In the genomic region with DNA sequence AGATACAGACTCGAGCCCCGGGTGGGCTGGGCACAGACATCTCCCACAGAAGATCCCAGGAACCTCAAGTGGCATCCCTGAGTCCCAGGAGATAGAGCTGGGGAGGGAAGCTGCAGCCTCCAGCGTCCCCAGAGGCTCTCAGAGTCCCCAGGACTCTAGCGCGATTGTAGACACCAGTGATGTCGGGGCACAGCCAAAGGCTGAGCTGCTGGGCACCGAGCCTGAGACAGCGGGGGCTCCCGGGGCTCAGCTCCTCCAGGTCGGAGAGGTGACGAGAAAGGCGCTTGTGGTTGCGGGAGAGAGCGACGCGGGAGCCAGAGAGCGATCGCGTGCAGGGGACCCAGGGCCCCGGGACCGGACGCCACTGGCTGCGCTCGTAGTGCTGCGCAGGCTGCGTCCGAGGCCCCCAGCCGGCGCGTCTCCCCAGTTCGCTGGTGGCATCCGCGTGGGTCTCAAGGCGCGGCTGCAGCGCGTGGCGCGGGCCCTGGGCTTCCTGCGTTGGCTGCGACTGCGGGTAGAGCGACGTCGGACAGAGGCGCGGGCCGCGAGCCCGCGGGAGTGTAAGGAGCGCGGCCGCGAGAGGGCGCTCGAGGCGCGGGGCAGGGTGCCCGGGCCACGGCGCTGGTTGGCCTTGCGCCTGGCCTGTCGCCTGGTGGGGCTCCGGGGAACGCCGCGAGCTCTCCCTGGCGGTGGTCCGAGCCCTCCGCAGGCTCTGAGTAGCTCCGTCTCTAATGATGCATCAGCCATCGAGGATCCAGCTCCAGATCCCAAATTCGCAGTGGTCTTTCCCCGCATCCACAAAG, we compare ENCODE assay signal across 8 mouse cellular contexts. TPM values are rescaled to one million over a fixed set of nuclear protein-coding genes. Genes with fewer than 3 reads are reported as not detected.
DNase-seq lines count a peak whose midpoint lies in the region; ATAC-seq lines count a peak whose summit lies in the region.

No protein-coding gene starts in this region.

- ATAC-seq in inflammation-experienced regulatory T-cells, adult 6 months, result peak; percentile 76
- peak; percentile 83 for ATAC-seq in megakaryocyte-erythroid progenitor cell, adult 5-6 weeks (replicated peaks; ENCODE audit: low FRiP score, low TSS enrichment, poor library complexity, severe bottlenecking)

- DNase-seq in adipocyte (ENCODE audit: low spot score), result peak; percentile 23
- DNase-seq in embryo, embryonic 10 days (ENCODE audit: low spot score), result peak; percentile 88
- DNase-seq in gastrocnemius, postnatal 14 days, result peak; percentile 92
- DNase-seq in left cerebral cortex, postnatal 10 days (ENCODE audit: extremely low spot score in 1 of 2, low spot score in 2 of 2), result peak; percentile 60 to 93
- DNase-seq in right cerebral cortex, postnatal 14 days, result peak; percentile 77
- peak; percentile 93 for DNase-seq in urinary bladder, postnatal 25 days (ENCODE audit: low spot score)

- intact Hi-C loops in gastrocnemius, postnatal 14 days (cut with DNase I; ENCODE audit: low total_unique reads), result no loop called here
- intact Hi-C loops in left cerebral cortex, postnatal 10 days (cut with DNase I), result no loop called here

RNA-seq across cellular contexts. Expression of gene Myo15b, which starts 1.1 kb away (rescaled TPM):
- under 1 TPM in 1 of 2 experiments, not detected in 1; 0.09 TPM for total RNA-seq in gastrocnemius, postnatal 14 days (2021)
- not detected for polyA plus RNA-seq in inflammation-experienced regulatory T-cells, adult 6 months (2017; shearing (Covaris generic))
- total RNA-seq in left cerebral cortex, postnatal 10 days (2021), result under 1 TPM; 0.17 to 0.93 TPM
- 0.11 TPM in 1 of 2 replicates, not detected in the other for total RNA-seq in megakaryocyte-erythroid progenitor cell, adult 5-6 weeks (2014; fragmentation: Nextera tagmentation)
- 0.69 TPM in 1 of 2 replicates, not detected in the other for total RNA-seq in megakaryocyte-erythroid progenitor cell, adult 5-6 weeks (2017)

RNA-seq across cellular contexts. Expression of gene Llgl2, which starts 35.5 kb away (rescaled TPM):
- total RNA-seq in gastrocnemius, postnatal 14 days (2021), result 10 to 100 TPM; 11.2 to 11.5 TPM
- polyA plus RNA-seq in inflammation-experienced regulatory T-cells, adult 6 months (2017; shearing (Covaris generic)), result 1 to 10 TPM; 7.0 to 9.7 (median 9.6) TPM
- total RNA-seq in left cerebral cortex, postnatal 10 days (2021), result 1 to 10 TPM in 1 of 2 experiments, under 1 TPM in 1; 0.63 to 1.6 TPM
- total RNA-seq in megakaryocyte-erythroid progenitor cell, adult 5-6 weeks (2014; fragmentation: Nextera tagmentation), result 8.9 and 12.7 TPM in 2 replicates
- total RNA-seq in megakaryocyte-erythroid progenitor cell, adult 5-6 weeks (2017), result 4.0 and 8.0 TPM in 2 replicates

RNA-seq across cellular contexts. Expression of gene Smim5, which starts 40.4 kb away (rescaled TPM):
- 1 to 10 TPM; 2.2 to 2.4 TPM for total RNA-seq in gastrocnemius, postnatal 14 days (2021)
- 1 to 10 TPM in 2 of 3 experiments, under 1 TPM in 1; 0.40 to 1.4 (median 1.1) TPM for polyA plus RNA-seq in inflammation-experienced regulatory T-cells, adult 6 months (2017; shearing (Covaris generic))
- under 1 TPM in 1 of 2 experiments, not detected in 1; 0.41 TPM for total RNA-seq in left cerebral cortex, postnatal 10 days (2021)
- total RNA-seq in megakaryocyte-erythroid progenitor cell, adult 5-6 weeks (2014; fragmentation: Nextera tagmentation), result 40.3 and 83.8 TPM in 2 replicates
- 24.6 and 29.4 TPM in 2 replicates for total RNA-seq in megakaryocyte-erythroid progenitor cell, adult 5-6 weeks (2017)

RNA-seq across cellular contexts. Expression of gene Tsen54, which starts 44.8 kb away (rescaled TPM):
- 1 to 10 TPM; 5.8 to 7.8 TPM for total RNA-seq in gastrocnemius, postnatal 14 days (2021)
- 10 to 100 TPM in 2 of 3 experiments, 1 to 10 TPM in 1; 9.8 to 13.2 (median 10.8) TPM for polyA plus RNA-seq in inflammation-experienced regulatory T-cells, adult 6 months (2017; shearing (Covaris generic))
- total RNA-seq in left cerebral cortex, postnatal 10 days (2021), result 10 to 100 TPM; 13.9 to 14.2 TPM
- 20.4 and 32.6 TPM in 2 replicates for total RNA-seq in megakaryocyte-erythroid progenitor cell, adult 5-6 weeks (2014; fragmentation: Nextera tagmentation)
- total RNA-seq in megakaryocyte-erythroid progenitor cell, adult 5-6 weeks (2017), result 16.8 and 17.1 TPM in 2 replicates

RNA-seq across cellular contexts. Expression of gene Caskin2, which starts 45.9 kb away (rescaled TPM):
- 10 to 100 TPM; 18.4 to 20.1 TPM for total RNA-seq in gastrocnemius, postnatal 14 days (2021)
- polyA plus RNA-seq in inflammation-experienced regulatory T-cells, adult 6 months (2017; shearing (Covaris generic)), result 1 to 10 TPM in 1 of 3 experiments, under 1 TPM in 2; 0.58 to 1.2 (median 0.87) TPM
- 10 to 100 TPM; 15.7 to 17.7 TPM for total RNA-seq in left cerebral cortex, postnatal 10 days (2021)
- total RNA-seq in megakaryocyte-erythroid progenitor cell, adult 5-6 weeks (2014; fragmentation: Nextera tagmentation), result 9.5 and 9.8 TPM in 2 replicates
- 1.4 and 3.7 TPM in 2 replicates for total RNA-seq in megakaryocyte-erythroid progenitor cell, adult 5-6 weeks (2017)

Comparison
In these comparisons a context has a peak if more than half of its experiments do, and no peak if none do; other contexts are left out.
1. Peak in every context shown above with its lines: DNase-seq and ATAC-seq.
2. DNase-seq: peak in every context shown above with its lines; median percentile 93 in urinary bladder, postnatal 25 days; 92 in gastrocnemius, postnatal 14 days; 88 in embryo, embryonic 10 days; 77 in right cerebral cortex, postnatal 14 days; 76 in left cerebral cortex, postnatal 10 days; 23 in adipocyte.
3. RNA of gene Smim5, which starts 40.4 kb away (total RNA-seq): 24.6 to 83.8 TPM in megakaryocyte-erythroid progenitor cell, adult 5-6 weeks; 2.2 to 2.4 TPM in gastrocnemius, postnatal 14 days and 0.41 TPM in left cerebral cortex, postnatal 10 days; every median in the first group is over 4 times any median in the second.